Mouse (Mus musculus) cerebellum, adult 2 months (tissue): ENCODE measurements at regions not wholly inside any gene's neighbourhood (a gene's known extent, or its start where the extent isn't known, plus 50 kb on each side); places are given as distances from the start of the nearest gene placed in this dataset.

Experiments used
- CTCF ChIP-seq: fragments of 200-500 bp; IDR thresholded peaks from 2 replicates; pipeline ENCODE4 v1.5.1; 2011; ENCODE audit warnings: low read depth, mild to moderate bottlenecking, control low read depth, low read length, moderate library complexity, borderline replicate concordance; ENCODE audit not compliant: insufficient read depth
- POLR2A ChIP-seq: fragments of 200-500 bp; IDR thresholded peaks from 2 replicates; pipeline ENCODE4 v1.6.1; 2011; ENCODE audit warnings: low read length, control low read depth, borderline replicate concordance; ENCODE audit not compliant: insufficient read depth

DNA sequence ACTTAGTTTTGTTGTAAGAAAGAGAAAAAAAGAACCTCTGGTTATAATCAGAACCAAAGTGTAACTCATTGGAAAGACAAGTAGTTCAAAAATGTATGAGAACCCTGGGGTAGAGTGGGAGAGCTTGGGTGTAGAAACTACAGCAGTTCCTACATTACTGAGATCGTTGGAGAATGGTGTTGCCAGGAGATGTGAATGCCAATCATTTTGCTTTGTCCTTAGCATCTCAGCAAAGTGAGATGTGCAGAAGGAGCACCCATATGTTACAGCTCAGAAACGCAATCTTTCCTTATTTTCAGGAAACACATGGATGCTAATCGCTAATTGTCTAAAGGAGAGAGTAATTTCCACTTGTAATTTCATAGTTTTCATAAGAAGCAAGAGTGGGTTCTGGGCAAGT is 286.2 kb upstream of the Mctp2 start:
- TF ChIP-seq CTCF (no peak), POLR2A (no peak)
